Mouse (Mus musculus) CD4-positive, CD25-positive, alpha-beta regulatory T cell, adult 2 months (primary cell): ENCODE results near the gene Olfr186.
"Not testable (repeated sequence)": the region's sequence is repeated elsewhere in the genome, so short reads cannot be mapped to it uniquely, and the experiment has no call there.

Experiments used
- DNase-seq: peaks from one replicate; pipeline ENCODE4 v3.0.0-alpha.2; 2012; ENCODE audit warnings: low read depth, low spot score

Gene Olfr186

GRCm38 (mm10) chr16:59030191-59030590, at the start of gene Olfr186:
TSS of gene Olfr186 (minus strand) at chr16:59030291.
- no peak for DNase-seq

GRCm38 (mm10) chr16:59077905-59078304, 47.8 kb upstream of the Olfr186 start, which contains the start of gene Olfr190:
TSS of gene Olfr190 (minus strand) at chr16:59078005.
- no peak for DNase-seq

GRCm38 (mm10) chr16:59073520-59073919, 43.4 kb upstream of the Olfr186 start:
- DNase-seq = no peak

- no peak for DNase-seq
Measured at GRCm38 (mm10) chr16:59071755-59072154, 41.7 kb upstream of the Olfr186 start.

GRCm38 (mm10) chr16:59062411-59062810, 32.3 kb upstream of the Olfr186 start:
- DNase-seq = not testable (repeated sequence)

- DNase-seq = not testable (repeated sequence)
Measured at GRCm38 (mm10) chr16:59049286-59049685, 19.2 kb upstream of the Olfr186 start.

GRCm38 (mm10) chr16:59048860-59049259, 18.8 kb upstream of the Olfr186 start:
- no peak for DNase-seq

- DNase-seq = no peak
Measured at GRCm38 (mm10) chr16:59047579-59047978, 17.5 kb upstream of the Olfr186 start.

GRCm38 (mm10) chr16:59045835-59046234, 15.7 kb upstream of the Olfr186 start:
- no peak for DNase-seq

GRCm38 (mm10) chr16:59039710-59040109, 9.6 kb upstream of the Olfr186 start, which contains the start of gene Olfr187:
TSS of gene Olfr187 (minus strand) at chr16:59039767.
- DNase-seq = no peak

- peak; percentile 29 for DNase-seq
Measured at GRCm38 (mm10) chr16:59013357-59014018, 16.6 kb downstream of the Olfr186 start.

- DNase-seq = peak; percentile 51
Measured at GRCm38 (mm10) chr16:59007146-59007545, 22.9 kb downstream of the Olfr186 start.

- DNase-seq = no peak
Measured at GRCm38 (mm10) chr16:58995057-58995456, 35.0 kb downstream of the Olfr186 start, which contains the start of gene Olfr183. TSS of gene Olfr183 (plus strand) at chr16:58995357.
